Mouse (Mus musculus): Measurements from ENCODE around the gene Dok3. TPM values are rescaled to one million over a fixed set of nuclear protein-coding genes. Genes with fewer than 3 reads are reported as not detected.

The Dok3 gene
- total and polyA plus RNA-seq, 3 experiments = 9.0 to 38.4 (median 30.3) TPM

DNA sequence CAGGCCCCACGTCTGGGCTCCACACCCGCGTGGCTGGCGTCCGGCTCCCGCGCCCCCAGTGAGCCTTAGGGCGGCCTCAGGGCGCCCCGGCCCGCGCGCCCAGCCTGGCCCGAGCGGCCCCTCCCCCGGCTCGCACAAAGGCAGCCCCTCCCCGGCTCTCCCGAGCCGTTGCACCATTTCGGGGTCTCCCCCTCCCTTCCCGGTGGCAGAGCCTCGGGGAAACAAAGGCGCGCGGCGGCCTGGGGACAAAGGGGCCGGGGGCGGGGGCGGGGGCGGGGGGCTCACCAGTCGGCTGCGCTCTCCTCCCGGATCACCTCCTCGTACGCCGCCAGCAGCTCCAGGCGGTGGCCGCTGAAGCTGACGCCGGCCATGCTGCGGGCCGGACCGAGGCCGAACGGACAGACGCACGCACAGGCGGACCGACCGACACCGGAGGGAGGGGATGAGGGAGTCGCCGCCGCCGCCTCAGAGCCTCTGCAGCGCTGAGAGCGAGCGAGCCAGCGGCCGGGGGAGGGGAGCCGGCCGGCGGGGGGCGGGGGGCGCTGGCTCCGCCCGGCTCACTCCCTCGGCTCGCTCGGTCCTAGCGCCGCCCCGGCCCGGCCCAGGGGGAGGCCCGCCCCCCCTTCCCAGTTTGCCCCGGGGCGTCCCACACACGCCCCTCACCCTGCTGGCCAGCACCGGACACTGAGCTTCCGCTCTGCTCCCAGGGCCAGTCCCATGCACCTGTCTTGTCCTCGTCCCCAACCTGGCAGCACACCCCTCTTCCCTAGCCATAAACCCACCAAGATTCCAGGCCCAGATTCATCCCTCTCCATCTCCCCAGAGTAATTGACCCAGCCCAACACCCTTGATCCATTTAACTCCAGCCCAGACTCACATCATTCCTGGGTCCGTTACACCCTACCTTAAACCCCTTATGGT, 41.3 kb downstream of the Dok3 start, which contains the start of gene Dbn1:
Gene Dbn1, minus strand, starts transcription at position 534 of the 921 bp plus-strand sequence.
- H3K4me1 ChIP-seq (ENCODE audit: control insufficient read depth in 1 of 2, insufficient read depth in 2 of 2) = peaks cover 5 to 10% of the 10 kb centered on the region in 2 experiments; a peak in 3 of 4 replicates
- no peaks in the 10 kb centered on the region for H3K79me2 ChIP-seq (replicated peaks; ENCODE audit: control insufficient read depth, extremely low read depth, insufficient read depth, poor library complexity, severe bottlenecking)
- in situ Hi-C loops (cut with MboI; ENCODE audit: low pct_ligation_motif_present, low pct_unique_long_range_greater_than_20kb, low sequenced_read_pairs) = no loop called here
- no peaks in the 10 kb centered on the region for H3K9me3 ChIP-seq (replicated peaks; ENCODE audit: low read length)
- H3K4me3 ChIP-seq (replicated peaks in 1 of 3; ENCODE audit: low read depth in 2 of 3, low read length in 2 of 3, poor library complexity in 1 of 3) = peak within 1 kb of the TSS in 1 of 3 experiments; percentile 62
- no peak for DNase-seq (ENCODE audit: extremely low read depth)
- TF ChIP-seq UBTF (IDR thresholded peaks at IDR 0.05; ENCODE audit: low read depth, low read length) (0 out of 2 replicates have a peak, but pooled peaks have one; percentile 25), SIN3A (IDR thresholded peaks at IDR 0.05; ENCODE audit: low read length) (no peak)
- peaks cover 87% of the 10 kb centered on the region for H3K27me3 ChIP-seq (replicated peaks)
- H3K27ac ChIP-seq (ENCODE audit: insufficient read depth, low read depth) = no peak within 1 kb of the TSS
- H3K4me2 ChIP-seq (ENCODE audit: insufficient read depth, low read depth, poor library complexity, severe bottlenecking) = peak within 1 kb of the TSS; percentile 87
- H3K9ac ChIP-seq (ENCODE audit: insufficient read depth, low read depth) = peak within 1 kb of the TSS; percentile 50; the same call in 1 of the 2 replicates
- dilution Hi-C loops (cut with MboI; ENCODE audit: extremely low pct_ligation_motif_present, extremely low pct_unique_long_range_greater_than_20kb, low sequenced_read_pairs) = no loop called here
- H3K36me3 ChIP-seq (replicated peaks in 1 of 2; ENCODE audit: control insufficient read depth in 1 of 2, insufficient read depth in 1 of 2, low read length in 1 of 2) = no peaks in the 10 kb centered on the region

DNA sequence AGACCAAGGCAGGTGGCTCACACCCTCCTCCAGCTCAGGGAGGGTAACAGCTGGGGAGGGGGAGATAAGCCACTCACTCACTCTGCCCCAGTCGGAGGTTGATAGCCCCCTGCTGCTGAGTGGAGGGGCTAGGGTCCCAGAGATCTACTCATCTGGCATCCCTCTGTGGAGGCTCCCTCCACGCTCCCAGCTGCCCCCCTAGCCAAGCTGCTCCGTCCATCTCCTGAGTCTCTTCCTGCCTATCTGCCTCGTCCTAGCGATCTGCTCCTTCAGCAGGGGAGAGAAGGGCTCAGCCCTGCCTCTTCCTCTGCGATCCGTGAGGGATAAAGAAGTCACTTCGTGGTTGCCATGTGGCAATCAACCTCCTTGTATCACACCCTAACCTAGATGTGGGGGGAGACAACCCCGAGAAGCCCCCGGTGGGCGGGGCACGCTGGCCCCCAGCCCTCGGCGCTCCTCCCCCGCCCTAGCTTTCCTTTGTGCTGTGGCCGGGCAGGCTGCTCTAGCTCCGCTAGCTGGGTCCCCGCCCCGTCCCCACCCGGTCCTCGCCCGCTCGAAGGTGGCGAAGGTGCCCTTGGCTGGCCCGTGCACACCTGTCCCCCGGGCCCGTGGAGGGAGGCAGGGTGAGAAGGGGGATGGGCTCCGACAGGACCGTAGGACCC, 42.0 kb downstream of the Dok3 start:
- dilution Hi-C loops (cut with MboI; ENCODE audit: extremely low pct_ligation_motif_present, extremely low pct_unique_long_range_greater_than_20kb, low sequenced_read_pairs) (no loop called here), in situ Hi-C loops (cut with MboI; ENCODE audit: low pct_ligation_motif_present, low pct_unique_long_range_greater_than_20kb, low sequenced_read_pairs) (no loop called here)
- no peaks in the 10 kb centered on the region for H3K79me2 ChIP-seq (replicated peaks; ENCODE audit: control insufficient read depth, extremely low read depth, insufficient read depth, poor library complexity, severe bottlenecking)
- peak overlapping the region in 1 of 3 experiments; percentile 62 for H3K4me3 ChIP-seq (replicated peaks in 1 of 3; ENCODE audit: low read depth in 2 of 3, low read length in 2 of 3, poor library complexity in 1 of 3)
- TF ChIP-seq PAX5 (IDR thresholded peaks at IDR 0.05; ENCODE audit: low read length) (no peak), ETS1 (conservative IDR thresholded peaks at IDR 0.05; ENCODE audit: low read depth, low read length) (no peak), NRF1 (IDR thresholded peaks at IDR 0.05; ENCODE audit: low read depth, low read length) (no peak), POLR2AphosphoS2 (IDR thresholded peaks at IDR 0.05; ENCODE audit: low read depth, low read length) (no peak), KAT2A (IDR thresholded peaks at IDR 0.05; ENCODE audit: insufficient replicate concordance, low read length) (no peak), IRF4 (IDR thresholded peaks at IDR 0.05; ENCODE audit: low read depth, low read length) (no peak), USF2 (conservative IDR thresholded peaks at IDR 0.05; ENCODE audit: low read depth, low read length) (no peak), CHD1 (IDR thresholded peaks at IDR 0.05; ENCODE audit: low read depth, low read length) (no peak), MAX (IDR thresholded peaks at IDR 0.05; ENCODE audit: low read length) (no peak), E2F4 (IDR thresholded peaks at IDR 0.05; ENCODE audit: insufficient replicate concordance, low read depth, low read length) (no peak), POLR2A (IDR thresholded peaks at IDR 0.05; ENCODE audit: low read depth, low read length) (no peak), SIN3A (IDR thresholded peaks at IDR 0.05; ENCODE audit: low read length) (no peak), ZNF384 (IDR thresholded peaks at IDR 0.05; ENCODE audit: low read depth, low read length) (no peak), ZKSCAN1 (IDR thresholded peaks at IDR 0.05; ENCODE audit: borderline replicate concordance, low read depth, low read length) (no peak), USF1 (IDR thresholded peaks at IDR 0.05; ENCODE audit: low read depth, low read length) (no peak), RCOR1 (conservative IDR thresholded peaks at IDR 0.05; ENCODE audit: low read depth, low read length) (no peak), CTCF (conservative IDR thresholded peaks at IDR 0.05 in 1 of 2, IDR thresholded peaks at IDR 0.05 in 1 of 2; ENCODE audit: low read depth in 2 of 2, low read length in 2 of 2) (no peak), ZC3H11A (IDR thresholded peaks at IDR 0.05; ENCODE audit: low read depth, low read length) (no peak), EP300 (IDR thresholded peaks at IDR 0.05; ENCODE audit: low read length) (no peak), ELF1 (IDR thresholded peaks at IDR 0.05; ENCODE audit: low read depth, low read length) (no peak)
- H3K9me3 ChIP-seq (replicated peaks; ENCODE audit: low read length) = no peaks in the 10 kb centered on the region
- H3K4me2 ChIP-seq (ENCODE audit: insufficient read depth, low read depth, poor library complexity, severe bottlenecking) = peak overlapping the region; percentile 87
- no peaks in the 10 kb centered on the region for H3K36me3 ChIP-seq (replicated peaks in 1 of 2; ENCODE audit: control insufficient read depth in 1 of 2, insufficient read depth in 1 of 2, low read length in 1 of 2)
- H3K9ac ChIP-seq (ENCODE audit: insufficient read depth, low read depth) = peak overlapping the region; percentile 50; the same call in 1 of the 2 replicates
- no peak for DNase-seq (ENCODE audit: extremely low read depth)
- H3K27me3 ChIP-seq (replicated peaks) = peaks cover 87% of the 10 kb centered on the region
- H3K4me1 ChIP-seq (ENCODE audit: control insufficient read depth in 1 of 2, insufficient read depth in 2 of 2) = peaks cover 5 to 10% of the 10 kb centered on the region in 2 experiments; a peak in 3 of 4 replicates
- no peak overlapping the region for H3K27ac ChIP-seq (ENCODE audit: insufficient read depth, low read depth)

Measured in CH12.LX (cell line).